Mouse (Mus musculus): Measurements from ENCODE around the gene Col8a2.

DNA sequence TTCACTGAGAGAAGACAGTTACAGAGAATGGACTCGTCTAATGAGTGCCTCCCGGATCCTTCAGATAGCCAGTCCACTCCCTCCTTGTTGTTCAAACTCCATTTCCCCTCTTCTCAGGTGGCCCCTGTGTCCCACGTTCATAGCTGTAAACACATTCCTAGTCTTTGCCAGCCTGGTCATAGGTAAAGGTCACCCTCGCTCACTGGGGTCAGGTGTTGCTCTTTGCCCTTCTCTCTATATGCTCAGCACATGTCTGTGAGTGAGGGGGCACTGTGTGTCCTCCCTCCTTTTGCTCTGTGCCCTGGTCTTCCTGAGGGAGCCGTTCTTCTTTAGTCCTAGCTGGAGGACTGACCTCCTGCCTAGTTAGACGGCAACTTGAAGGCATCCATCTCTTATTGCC lies 33.2 kb downstream of the Col8a2 start:
- TF ChIP-seq CTCF (IDR thresholded peaks at IDR 0.05; ENCODE audit: control insufficient read depth, insufficient read depth, insufficient read length): no peak
- TF ChIP-seq CEBPB (IDR thresholded peaks at IDR 0.05; ENCODE audit: low read depth): no peak
- TF ChIP-seq USF1 (IDR thresholded peaks at IDR 0.05; ENCODE audit: low read depth): no peak
